Mouse (Mus musculus) gastrocnemius, postnatal 4 days (tissue): ENCODE data around the gene Rwdd2b. TPM values are rescaled to one million over a fixed set of nuclear protein-coding genes. Genes with fewer than 3 reads are reported as not detected.

Experiments
- DNase-seq, 2 experiments: peaks; one replicate each; pipeline ENCODE4 v3.0.0; 2021 to 2022; ENCODE audit warnings: low spot score in 2 of 2, mixed read lengths in 2 of 2
- long read RNA-seq, 2 experiments: library from polyadenylated mRNA; stranded (forward); transcript quantifications; one replicate each; pipeline ENCODE4 v2.0.0; 2021
- total RNA-seq, 2 experiments: library from RNA; stranded (reverse); gene quantifications; 2 replicates each; pipeline ENCODE4 v1.2.3; 2021

Gene Rwdd2b
- 1 to 10 TPM; 5.5 to 5.6 TPM for total RNA-seq
- long read RNA-seq, experiment 1, transcript Rwdd2b-201 (5 exons, 2,009 nt): major isoform, 6 of 10 reads
- long read RNA-seq, experiment 1, partial matches to known transcripts: 3 of 10 reads
- long read RNA-seq, experiment 1, other reads (novel, unspliced or antisense): 1 of 10 reads
- long read RNA-seq, experiment 2, partial matches to known transcripts: 0 of 5 reads
- long read RNA-seq, experiment 2, other reads (novel, unspliced or antisense): 1 of 5 reads

DNA sequence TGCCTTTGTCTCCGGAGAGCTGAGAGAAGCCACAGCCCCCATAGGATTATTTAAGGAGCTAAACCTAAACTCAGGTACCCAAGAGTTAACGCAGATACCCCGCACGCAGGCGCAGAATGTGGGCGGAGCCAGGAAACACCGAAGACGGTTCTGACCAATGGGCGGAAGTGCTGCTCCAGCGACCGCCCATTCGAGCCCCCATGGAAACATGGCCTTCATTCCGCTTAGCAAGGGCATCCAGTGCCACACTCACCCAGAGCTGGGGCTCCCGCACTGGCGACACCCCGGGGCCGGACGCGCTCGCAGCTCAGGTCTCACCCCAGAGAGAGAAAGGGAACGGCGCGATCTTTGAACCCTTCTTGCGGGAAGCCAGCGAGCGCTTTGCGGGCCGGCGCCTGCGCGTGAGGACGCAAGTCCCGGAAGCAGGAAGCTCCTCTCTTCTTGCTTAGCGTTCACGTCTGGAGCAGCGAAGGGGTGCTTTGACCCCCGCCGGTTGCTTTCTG lies at the start of gene Rwdd2b:
TSS of gene Rwdd2b (minus strand) at position 390 of the 503 bp plus-strand sequence.
- DNase-seq: peak; percentile 84 to 95

DNA sequence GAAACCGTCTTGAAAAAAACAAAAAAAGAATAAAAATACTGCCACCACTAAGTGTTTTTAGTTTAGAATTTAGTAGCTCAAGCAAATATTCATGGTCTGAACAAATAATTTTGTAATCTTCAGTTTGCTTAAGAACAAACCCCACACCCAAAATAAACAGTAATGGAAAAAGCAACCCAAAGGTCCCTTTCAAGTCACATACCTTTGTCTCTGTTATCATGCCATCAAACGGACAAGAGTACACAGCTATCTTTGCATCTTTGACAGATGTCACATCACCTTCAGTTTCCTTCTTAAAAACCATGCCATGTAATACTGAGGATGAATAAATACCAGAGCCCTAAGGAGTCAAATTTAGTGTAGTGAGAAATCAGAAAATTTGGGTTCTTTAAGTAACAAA lies 48.2 kb upstream of the Rwdd2b start:
- DNase-seq: no peak

DNA sequence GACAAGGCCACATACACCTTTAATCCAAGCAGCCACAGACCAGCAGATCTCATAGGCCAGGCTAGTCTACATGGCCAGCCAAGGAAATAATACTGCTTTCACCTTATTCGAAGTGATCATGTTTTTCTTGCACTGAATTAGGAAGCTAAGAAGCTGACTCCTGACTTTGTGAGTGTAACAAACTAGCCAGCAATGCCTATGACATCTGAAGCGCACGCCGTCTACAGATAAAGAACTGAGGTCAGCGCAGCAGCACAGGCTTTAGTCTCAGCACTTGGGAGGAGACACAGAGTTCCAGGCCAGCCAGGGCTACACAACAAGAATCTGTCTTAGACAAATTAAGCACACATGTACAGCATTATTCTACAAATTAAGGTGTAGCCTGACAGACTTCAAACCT lies 46.4 kb upstream of the Rwdd2b start:
- no peak for DNase-seq

DNA sequence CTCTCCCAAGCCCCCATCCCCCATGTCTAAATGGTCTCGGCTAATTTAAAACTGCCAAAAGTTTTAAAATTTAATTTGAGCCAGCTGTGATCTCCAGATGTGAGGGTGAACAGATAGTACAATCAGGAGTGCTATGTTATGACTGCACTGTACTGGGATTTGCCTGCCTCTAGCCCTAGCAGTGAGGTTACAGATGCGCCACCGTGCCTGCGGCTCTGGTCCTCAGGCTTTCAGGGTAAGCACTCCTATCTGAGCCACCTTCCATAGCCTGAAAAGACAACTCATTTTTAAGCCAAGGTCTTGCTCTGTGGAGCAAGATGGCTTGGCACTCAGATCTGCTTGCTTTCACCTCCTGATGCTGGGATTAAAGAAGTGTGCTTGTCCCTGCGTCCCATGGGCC lies 44.0 kb upstream of the Rwdd2b start:
- no peak for DNase-seq

DNA sequence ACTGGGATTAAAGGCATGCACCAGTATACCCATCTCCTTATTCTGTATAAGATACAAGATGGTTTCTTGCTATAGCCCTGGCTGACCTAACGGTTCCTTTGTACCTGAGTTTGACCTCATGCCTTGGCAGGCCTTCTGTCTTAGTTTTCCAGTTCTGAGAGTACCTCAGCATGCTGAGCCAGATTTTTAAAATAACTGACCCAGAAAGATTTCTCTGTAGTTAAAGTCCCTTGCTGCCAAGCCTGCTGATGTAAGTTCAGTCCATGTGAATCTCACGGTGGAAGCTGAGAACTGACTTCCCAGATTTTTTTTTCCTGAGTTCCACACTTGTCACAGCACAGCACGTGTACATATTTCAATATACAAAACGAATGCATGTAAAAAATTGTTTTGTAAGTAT lies 30.2 kb upstream of the Rwdd2b start:
- DNase-seq: no peak

DNA sequence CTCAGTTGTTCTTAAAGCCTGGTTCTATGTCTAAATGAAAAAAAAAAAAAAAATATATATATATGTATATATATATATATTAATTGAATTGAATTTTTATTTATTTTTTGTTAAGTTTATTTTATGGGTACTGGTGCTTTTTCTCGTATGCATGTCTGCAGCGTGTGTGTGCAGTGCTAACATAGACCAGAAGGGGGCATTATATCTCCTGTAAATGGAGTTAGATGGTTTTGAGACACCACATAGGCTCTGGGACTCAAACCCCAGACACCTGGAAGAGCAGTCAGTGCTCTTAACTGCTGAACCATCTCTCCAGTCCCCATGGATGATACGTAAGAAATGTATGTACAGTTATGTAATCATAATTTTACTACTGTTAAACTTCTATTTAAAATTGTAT lies 18.4 kb upstream of the Rwdd2b start:
- DNase-seq: no peak

DNA sequence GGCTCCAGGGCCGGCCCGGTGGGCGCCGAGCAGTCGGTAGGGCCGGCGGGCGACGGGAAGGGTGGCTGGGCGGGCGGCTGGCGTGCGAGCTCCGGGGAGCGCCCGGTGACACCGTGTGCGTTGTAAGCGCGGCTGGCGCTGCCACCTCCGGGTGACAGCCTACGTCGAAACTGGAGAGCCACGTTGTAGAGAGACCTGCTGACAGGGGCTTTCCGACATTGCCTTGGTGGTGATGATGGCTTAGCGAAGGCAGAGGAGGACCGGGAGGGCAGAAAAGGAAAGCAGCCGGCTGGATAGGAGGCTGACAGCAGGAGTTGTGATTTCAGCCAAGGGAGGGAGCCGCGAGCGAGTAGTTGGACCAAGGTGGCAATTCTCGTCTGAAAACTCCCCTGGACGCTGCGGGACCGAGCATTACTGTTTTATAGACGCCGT lies 14.8 kb upstream of the Rwdd2b start:
- DNase-seq: no peak

DNA sequence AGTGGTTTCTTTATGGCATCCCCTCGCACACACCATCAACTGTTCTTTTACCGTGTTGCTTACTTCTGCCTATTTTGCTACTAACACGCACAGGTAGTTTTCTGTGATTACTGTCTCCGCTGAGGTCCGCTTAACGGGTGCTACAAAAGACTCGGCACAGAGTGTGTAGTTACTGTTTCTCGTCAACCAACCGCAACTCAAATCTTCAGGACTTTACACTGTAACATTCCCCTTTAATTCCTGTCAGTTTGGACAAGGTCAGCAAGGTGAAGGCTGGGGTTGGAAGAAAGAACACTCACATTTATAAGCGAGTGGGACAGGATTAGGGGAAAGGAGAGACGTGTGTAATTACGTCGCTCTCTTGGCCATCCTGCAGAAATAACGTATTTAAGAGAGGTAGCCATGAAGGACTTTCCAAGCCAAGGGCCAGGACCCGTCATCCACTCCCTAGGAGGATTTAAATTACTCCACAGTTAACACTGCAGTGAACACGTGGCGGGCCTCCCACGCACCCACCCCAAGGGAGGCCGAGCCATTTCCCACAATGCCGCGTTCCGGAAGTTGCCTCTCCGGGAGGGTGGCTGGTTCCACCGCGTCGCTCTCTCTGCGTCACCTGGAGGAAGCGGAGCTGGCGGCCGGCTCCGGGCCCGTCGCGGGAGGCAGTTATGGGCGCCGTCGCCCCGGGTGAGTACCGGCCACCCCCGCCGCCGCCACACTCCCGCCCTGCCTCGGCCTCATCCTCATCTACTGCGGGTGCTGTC lies 14.2 kb upstream of the Rwdd2b start, which contains the start of gene Usp16:
TSS of gene Usp16 (plus strand) at position 285 of the 761 bp plus-strand sequence.
- DNase-seq: peak; percentile 81 to 91

DNA sequence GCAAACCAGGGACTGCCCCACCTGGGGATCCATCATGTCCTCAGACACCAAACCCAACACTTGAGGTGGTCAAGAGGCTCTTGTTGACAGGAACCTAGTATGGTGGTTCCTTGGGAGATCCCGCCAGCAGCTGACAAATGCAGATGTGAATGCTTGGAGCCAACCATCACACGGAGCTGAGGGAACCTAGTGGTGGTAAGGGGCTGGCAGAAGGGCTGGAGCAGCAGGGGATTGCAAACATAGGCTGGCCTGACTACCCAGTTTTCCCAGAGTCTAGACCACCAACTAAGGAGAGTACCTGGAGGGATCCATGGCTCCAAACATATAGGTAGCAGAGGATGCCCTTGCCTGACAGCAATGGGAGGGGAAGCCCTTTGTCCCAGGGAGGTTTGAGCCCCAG lies 12.9 kb upstream of the Rwdd2b start:
- DNase-seq: no peak

DNA sequence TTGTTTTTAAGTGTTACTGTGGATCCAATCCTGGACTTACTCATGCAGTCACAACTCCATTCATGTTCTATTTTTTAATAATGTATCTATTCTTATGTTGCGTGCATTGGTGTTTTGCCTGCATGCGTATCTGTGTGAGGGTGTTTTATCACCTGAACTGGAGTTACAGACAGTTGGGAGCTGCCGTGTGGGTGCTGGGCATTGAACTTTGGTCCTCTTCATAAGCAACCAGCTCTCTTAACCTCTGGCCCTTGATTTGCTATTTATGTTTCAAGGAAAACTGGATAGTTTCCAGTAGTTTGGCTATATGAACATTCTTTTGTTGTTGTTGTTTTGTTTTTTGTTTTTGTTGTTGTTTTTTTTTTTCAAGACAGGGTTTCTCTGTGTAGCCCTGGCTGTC lies 5.2 kb upstream of the Rwdd2b start:
- no peak for DNase-seq

DNA sequence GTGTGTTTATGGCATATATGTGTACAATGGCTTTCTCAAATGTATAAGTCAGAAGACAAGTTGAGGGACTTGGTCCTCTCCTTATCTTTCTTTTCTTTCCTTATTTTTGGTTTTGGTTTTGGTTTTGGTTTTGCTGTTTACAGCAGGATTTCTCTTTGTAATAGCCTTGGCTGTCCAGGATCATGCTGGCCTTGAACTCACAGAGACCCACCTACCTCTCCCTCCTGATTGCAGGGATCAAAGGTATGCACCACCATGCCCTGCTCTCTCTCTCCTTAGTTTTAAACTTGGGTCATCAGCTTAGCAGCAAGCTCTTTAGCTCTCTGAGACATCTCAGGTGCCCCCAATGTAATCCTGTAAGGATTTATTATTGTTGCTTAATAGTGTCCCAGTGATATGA lies 4.7 kb upstream of the Rwdd2b start:
- DNase-seq: no peak

DNA sequence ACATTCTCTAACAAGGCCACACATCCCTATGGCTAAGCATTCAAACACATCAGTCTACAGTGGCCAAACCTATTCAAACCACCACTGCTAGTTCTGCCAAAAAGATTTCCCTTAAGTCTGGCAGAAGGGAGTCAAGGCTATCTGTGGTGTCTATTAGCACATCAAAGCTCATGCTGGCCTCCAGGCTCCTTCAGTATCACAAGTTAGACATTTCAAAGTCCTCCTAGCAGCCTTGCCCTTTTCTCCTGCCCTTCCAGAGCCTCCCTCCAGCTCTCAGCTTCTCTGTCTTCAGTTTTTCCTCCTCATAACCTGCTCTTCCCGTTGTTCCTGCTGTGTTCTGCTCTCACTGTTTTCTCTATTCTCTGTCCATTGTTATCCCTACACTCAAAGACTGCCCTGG lies 3.7 kb upstream of the Rwdd2b start:
- DNase-seq: no peak

DNA sequence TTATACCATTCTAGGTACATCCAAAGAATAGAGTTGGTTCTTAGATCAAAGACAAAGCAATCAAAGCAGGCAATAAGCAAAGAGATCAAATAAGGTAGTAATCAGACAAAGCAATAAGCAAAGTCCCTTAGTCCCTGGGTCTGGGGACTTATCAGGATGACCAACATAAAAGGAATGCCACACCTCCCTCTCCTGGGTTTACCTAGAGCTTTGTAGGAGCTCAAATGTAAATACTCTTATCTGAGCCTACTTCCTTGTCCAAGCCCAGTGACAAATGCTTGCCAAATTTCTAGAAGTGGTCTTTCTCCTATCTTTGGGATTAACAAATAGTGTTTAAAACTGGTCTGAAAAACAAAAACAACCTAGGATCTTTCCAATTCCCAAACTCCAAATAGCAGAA lies 2.9 kb upstream of the Rwdd2b start:
- no peak for DNase-seq

DNA sequence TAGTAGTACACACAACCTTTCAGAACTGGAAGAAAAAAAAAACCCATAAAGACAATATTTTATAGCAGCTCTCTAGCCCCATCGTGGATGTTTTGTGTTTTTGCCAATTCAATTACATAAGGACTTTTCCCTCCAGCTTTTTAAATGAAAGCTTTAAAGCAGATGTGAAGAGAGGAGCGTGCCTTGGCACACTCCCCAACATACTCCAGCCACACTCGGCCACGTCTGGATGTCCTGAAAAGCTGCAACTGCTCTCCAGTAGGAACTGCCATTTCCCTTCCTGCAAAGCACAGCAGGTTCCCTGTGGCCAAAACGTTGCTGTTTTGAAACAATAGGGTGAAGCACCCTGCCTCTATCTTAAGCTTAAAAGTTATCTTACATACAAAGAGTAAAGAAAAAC lies 1.9 kb upstream of the Rwdd2b start:
- DNase-seq: peak in 1 of 2 experiments; percentile 39

DNA sequence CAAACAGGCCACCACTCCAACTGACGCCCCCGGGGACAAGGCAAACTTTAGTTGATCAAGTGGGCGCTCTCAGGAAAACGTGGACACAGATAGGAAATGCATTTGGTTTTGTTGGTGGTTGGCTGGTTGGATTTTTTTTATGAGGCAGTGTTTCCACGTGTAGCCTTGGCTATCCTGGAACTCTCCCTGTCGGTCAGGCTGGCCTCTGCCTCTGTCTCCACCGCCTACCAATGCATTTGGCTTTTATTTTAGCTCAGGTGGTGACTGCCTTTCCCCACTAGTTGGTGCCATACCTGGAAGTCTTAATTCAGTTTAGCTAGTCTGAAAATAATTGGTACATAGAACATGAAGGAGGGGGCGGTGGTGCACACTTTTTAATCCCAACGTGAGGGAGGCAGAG lies 716 bp upstream of the Rwdd2b start:
- no peak for DNase-seq

DNA sequence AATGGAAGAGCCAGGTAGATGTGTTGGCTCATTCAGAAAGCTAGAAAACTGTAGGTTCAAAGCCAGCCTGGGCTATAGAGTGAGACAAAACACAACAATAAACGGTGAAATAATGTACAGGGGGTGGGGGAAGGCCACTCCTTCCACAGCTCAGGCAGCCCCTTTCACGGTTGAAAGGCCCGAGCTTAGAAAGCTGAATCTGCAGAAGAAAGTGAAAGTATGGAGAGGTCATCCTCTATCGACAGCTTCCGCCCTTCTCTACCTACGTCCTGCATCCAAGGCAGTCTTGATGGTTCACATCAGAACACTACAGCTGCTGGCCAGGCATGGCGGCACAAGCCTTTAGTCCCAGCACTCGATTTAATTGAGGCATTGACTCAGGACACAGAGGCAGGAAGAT lies 1.7 kb downstream of the Rwdd2b start:
- no peak for DNase-seq

DNA sequence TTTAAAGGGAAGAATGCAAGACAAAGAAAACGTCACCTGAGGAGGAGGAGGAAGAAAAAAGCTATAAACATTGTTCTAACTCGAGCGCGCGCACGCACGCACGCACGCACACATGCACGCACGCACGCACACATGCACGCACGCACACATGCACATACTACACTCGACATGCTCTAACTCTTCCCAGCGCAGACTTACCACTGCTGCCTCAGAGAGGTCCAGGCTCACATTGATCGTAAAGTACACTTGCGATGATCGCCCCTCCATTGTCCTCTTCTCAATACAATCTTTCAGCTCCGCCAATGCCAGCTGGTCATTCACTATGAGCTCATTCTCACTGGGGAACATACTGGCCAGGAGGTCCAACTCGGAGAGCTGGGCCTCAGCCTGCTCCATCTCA lies 3.3 kb downstream of the Rwdd2b start:
- DNase-seq: no peak

DNA sequence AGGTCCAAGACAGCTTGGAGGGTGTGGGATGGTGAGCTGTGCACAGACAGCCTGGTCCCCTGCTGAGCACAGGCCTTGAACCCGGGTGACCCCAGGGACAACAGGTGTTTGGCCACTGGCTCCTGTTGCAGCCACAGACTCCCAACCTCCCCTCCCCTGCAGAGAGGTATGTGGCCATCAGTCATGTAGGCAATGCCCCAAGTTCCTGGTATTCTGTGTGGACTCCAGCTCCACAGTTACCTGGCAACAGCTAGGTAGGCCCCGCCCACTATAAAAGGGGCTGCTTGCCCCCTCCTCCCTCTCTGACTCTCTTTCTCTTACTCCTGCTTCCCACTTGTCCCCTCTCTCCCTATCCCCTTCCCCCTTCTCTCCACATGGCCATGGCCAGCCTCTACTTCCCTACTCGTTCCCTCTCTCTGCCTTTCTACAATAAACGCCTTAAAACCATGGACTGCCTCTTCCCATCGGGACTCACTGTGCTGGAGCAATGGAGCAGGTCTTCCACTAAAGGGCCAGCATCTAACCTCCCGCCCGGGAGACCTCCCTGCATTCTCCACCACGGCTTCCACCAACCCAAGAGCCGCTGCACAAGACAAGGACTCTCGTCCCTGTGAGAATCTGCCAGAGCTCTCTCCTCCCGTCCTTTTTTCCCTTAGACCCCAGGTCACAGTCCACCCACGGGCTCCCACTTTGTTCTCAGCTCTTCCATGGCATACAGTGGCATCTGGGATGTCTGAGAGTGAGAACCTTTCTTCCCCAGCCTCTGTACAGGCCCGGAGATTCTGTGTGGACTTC lies 4.8 kb downstream of the Rwdd2b start:
- no peak for DNase-seq

DNA sequence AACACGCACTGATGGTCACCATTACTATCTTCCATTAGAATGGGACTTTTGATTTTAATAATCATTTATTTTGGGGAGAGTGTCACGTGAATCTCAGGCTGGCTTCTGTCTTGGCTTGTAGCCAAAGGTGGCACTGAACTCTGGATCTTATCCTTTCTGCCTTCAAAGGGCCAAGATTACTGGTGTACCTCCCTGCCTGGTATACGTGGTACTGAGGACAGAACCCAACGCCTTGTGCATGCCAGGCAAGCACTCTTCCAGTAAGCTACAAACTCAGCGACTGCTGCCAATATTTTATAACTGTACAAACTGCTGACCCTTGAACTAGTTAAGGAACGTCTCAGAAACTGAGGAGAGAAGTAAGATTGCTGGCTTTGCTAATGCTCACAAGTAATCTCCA lies 5.4 kb downstream of the Rwdd2b start:
- no peak for DNase-seq

DNA sequence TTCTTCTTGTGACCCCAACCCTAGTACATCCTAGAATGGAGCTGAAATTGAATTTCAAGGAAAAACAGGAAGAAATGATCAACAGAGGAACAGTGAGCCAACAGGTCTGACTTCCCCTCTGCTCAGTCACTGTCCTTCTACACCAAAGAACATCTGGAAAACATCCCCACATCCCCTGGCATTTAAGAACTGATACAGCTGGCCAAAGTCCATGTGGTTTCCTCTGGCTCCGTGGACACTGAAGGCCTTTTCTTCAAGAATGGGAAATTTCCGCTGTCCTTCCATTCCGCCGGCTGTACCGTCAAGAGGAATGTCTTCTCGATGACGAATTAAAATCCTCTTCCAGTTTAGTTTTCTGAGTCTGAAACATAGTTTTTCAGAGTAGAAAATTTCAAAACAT lies 6.1 kb downstream of the Rwdd2b start:
- no peak for DNase-seq

DNA sequence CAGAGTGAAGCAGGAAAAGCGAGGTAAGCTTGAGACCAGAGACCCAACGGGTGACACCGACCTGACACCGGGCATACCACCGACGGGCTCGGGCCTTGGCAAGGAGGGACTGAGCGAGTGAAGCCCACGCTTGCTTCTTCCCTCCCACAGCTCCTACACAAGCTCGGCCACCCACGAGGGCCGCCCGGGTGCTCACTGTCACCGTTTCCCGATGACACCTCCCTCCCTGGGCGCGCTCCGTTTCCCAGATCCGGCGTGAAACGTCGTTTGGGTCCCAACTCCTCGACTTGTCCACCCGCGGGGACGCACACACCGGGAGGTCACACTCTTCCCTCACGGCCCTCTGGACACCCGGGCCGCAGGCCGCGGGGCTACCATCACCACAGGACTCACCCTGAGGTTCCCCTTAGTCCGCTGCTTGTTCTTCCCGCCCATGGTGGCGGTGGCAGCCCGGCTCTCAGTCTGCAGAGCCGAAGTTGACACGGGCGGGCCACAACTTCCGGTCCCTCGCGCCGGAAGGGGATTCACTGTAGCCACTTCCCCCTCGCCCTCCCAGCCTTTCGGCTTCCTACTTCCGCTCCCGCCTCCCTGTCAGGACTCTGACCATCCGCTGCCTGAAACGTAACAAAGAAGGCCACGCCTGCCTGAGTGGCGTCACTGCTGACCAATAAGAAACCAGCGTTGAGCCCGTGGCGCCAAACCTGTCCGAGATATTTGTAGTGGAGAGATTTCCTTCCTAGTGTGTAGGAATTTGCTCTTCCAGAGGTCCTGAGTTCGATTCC lies 8.1 kb downstream of the Rwdd2b start, which contains the start of gene Ltn1:
TSS of gene Ltn1 (minus strand) at position 580 of the 782 bp plus-strand sequence.
- peak; percentile 89 to 98 for DNase-seq
